Mouse (Mus musculus) spleen, embryonic (tissue): Measurements from ENCODE around the gene Zbtb1.

Experiments used
- CTCF ChIA-PET: fragments of 350-600 bp; sonication (Branson Sonifier 250); formaldehyde crosslinking; loops from one replicate; lab custom pipeline; 2022; lab: Charles Lee

The Zbtb1 gene

DNA sequence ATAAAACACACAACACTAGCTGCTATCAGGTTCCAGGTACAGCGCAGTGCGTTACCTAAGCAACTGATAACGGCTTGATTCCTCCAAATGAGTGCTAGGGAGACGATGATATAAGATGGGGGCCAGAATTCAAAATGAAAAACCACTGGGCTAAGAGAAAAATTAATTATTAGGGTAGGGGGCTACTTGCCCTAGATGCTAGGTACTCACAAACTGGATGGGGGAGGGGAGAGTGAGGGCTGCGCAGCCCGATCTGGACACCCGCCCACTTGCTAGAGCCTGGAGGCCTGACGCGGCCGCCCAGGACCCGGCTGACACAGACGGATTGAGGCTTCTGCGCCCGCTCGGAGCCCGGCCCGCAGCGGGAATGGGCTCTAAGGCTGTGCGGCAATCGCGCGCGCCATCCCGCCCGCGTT is 1.3 kb upstream of the Zbtb1 start:
- CTCF ChIA-PET, result no interaction called here

DNA sequence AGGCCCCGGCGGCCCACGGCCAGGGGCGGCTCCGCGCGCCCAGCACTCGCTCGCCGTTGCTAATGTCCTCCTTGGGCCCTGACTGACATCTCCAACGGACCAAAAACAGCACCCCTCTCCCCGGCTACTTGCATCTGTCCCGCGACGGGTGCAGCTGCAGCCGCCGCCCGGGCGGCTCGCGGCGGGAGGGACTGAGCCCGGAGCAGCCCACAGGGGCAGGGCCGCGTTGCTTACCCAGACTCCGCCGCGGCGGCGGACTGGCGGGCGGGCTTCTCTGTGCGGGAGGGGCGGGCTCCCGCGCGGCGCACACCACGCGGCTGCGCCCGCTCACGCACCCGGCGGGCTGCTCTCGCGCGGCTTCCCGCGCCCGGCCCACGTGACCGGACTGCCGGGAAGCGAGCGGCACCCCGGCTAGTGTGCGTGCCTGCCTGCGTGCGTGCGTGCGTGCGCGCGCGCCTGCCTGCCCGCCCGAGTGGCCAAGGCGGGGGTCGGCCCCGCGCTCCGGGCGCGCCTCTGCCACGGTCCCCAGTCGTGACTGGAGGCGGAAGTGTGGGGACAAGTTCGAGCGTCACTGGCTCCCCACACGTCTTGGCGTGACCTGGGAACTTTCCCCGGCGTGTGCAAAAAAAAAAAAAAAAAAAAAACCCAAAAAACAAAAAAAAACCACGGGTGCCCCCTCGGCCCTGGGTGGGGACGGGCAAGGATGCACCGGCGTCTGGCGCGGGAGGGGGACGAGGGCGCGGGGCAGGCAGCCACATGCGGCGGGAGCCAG is 674 bp upstream of the Zbtb1 start, which contains the start of gene Zbtb25:
Zbtb25 (minus strand) TSS at position 397 of the 772 bp plus-strand sequence.
- CTCF ChIA-PET, result no interaction called here

DNA sequence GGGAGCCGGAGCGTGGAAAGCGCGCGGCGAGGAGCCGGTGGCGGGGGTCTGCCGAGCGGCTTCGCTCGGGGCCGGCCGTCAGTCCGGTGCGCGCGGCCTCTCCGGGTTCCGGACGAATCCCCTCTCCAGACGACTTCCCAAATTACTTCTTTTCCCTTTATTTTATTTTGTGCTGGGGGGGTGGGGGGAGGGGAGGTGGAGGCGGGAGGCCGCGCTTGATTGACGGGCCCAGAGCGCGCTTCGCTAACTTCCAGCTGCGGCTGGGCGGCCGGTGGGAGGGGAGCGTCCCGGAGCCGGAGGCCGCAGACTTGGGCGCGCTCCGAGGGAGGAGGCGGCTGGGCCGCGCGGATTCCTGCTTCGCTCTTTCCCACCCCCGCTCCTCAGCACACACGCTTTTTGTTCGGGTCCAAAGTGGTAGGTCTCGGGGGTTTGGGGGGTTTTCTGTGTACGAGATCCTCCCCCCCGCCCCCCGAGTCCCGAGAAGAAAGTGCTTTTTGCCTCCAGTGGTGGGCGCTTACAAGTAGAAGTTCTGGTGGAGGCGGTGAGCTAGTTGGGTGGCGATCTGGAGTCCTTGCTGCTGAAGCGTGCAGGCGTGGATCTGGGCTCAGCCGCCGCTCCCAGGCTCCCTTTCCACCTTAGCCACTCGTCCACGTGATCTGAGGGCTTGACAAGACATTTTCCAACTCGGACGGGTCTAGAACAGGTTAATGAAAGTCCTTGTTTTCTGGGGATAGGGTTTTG is 935 bp downstream of the Zbtb1 start:
- CTCF ChIA-PET, result no interaction called here

DNA sequence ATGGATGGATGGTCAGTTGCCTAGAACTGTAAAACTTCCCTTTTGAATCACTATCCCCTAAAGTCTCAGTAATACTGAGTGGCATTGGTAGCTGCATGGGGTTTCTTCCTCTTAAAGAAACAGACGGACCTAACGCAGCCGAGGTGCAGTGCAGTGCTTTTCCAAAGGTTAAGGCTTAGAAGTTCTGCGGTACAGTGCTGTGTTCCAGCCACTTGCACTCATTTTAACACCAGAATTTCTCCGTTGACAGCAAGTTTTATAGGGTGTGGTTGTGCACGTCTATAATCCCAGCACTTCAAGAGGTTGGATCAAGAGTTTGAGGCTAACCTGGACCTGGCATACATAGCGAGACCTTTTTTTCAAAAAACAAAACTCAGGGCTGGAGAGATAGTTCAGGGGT is 2.0 kb downstream of the Zbtb1 start:
- CTCF ChIA-PET, result no interaction called here

DNA sequence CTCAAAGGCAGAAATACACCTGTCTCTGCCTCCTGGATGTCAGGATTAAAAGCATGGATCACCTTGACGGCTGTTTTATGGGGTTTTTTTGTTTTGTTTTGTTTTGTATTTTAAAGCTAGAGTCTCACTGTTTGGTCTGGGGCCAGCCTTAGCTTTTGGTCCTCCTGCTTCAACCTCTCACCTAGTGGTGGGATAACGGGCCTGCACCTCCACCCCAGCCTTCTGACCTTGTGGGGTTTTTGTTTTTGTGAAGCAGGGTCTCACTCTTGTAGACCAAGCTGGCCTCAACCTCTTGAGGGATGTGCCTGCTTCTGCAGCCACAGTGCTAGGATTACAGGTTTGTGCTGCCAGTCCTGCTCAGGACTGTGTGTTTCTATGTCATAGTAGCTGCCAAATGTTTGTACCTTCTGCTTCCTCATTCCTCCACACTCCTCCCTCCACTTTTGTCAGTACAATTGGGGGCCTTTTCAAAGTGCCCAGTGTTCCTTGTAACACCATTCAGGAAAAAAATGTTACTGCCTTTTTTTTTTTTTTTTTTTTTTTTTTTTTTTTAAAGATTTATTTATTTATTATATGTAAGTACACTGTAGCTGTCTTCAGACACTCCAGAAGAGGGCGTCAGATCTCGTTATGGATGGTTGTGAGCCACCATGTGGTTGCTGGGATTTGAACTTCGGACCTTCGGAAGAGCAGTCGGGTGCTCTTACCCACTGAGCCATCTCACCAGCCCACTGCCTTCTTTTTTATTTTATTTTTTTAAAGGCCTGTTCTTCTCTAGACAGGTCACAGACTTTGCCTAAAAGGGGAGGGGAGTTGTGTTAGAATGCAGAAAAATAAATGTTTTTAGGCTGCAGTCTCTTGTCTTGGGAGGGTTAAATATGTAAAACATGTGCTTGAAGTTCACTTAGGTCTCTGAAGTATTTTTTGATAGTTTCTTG is 3.1 kb downstream of the Zbtb1 start:
- CTCF ChIA-PET, result interaction anchor here (0.6 kb wide), 1 partner anchor 41 kb away, joined by 8 read pairs; no protein-coding TSS in a partner anchor

DNA sequence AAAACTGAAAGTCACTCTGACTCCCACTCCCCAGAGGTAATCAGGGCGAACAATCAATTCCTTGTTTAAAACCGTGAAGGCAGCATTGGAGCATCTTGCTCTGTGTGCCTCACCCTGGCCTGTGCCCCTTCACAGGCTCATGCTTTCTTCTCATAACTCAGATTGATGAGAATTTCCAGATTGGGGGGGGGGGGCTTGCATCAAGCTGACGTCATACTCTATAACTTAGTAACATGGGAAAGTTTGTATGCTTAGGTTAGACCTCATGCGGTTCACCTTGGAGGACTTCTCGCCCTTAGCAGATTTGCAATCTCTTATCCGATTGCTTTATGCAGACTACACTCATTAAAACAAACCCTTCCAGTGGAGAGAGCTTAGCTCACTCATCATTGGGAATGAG is 3.9 kb downstream of the Zbtb1 start:
- CTCF ChIA-PET, result interaction anchor here (0.6 kb wide), 1 partner anchor 26 kb away, joined by 7 read pairs; no protein-coding TSS in a partner anchor

DNA sequence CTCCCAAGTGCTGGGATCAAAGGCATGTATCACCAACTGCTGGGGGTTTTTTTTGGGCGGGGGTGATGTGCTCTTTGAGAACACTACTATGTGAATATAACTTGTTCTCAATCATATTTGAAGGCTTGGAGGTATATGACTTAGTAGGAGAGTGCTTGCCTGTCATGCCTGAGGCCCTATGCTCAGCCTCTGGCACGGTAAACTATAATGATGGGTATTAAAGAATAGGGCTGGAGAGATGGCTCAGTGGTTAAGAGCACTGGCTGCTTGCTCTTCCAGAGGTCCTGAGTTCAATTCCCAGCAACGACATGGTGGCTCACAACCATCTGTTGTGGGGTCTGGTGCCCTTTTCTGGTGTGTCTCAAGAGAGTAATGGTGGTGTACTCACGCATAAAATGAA is 4.8 kb downstream of the Zbtb1 start:
- CTCF ChIA-PET, result no interaction called here

DNA sequence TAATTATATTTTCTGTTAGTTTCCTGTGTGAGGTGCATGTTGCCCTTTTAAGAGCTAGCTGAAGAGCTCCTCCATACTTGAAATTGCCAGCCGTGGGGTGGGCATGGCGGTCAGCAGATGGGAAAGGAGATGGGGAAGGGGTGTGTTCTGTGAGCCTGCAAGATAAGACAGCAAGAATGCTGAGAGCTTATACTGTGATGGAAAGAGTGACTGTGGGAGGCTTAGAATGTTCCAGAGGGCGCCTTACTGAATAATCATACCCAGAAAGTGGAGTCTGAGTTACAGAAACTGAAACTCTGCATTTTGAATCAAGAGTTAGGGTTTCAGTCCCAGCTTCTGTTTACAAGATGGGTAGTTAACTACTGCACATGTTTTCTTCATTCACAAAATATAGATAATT is 5.4 kb downstream of the Zbtb1 start:
- CTCF ChIA-PET, result no interaction called here

DNA sequence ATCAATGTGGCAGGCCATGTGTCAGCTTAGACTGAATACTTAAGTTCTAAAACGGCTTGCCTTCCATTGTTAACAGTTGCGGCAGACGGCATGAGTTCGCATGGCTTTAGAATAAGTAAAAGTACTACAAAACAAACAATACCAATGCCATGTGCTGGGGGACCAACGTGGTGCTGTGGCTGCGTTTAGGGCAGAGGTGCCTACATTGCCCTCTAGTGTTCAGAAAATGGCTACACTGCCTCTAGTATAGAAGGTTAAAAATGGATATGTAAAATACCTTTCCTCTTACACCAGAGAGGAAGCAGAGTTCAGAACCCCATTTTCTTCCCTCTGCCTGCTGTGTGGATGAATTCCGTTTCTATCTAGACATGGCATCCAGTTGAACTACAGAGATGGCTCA is 6.6 kb downstream of the Zbtb1 start:
- CTCF ChIA-PET, result no interaction called here

DNA sequence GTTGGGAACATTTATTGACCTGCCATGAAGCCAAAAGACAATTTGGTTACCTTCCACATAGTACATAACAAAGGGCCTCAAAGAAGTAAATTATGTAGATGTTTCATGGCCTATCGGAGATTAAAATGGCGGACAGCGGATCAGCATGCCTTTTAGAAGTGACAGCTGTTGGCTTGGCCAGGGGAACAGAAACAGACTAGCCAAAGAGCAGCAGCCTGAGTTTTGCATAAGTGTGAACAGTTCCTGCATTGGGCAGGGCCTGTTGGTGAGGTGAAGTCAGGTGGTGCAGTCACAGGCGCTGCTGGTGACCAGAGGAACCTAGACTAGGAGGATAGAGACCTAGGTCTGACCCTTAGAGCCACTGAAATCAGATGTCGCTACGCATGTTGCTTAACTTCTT is 7.0 kb downstream of the Zbtb1 start:
- CTCF ChIA-PET, result no interaction called here

DNA sequence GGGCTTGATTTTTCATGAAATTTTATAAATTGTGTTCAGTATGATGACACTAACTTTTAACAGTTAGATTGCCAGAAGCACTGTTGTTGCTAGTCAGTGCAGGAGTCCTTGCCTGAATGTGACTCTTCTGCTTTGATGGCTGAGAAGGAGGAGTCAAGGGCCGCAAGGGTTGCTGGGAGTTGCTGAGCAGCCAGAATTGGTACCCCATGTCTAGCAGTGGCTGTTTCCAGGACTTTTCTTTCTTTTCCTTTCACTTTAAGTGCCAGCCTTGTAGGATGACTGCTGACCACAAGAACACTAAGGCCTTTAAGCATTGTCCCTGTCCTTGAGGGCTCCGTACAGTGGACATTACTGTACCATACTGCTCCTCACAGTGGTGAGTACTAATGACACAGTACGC is 7.7 kb downstream of the Zbtb1 start:
- CTCF ChIA-PET, result no interaction called here

DNA sequence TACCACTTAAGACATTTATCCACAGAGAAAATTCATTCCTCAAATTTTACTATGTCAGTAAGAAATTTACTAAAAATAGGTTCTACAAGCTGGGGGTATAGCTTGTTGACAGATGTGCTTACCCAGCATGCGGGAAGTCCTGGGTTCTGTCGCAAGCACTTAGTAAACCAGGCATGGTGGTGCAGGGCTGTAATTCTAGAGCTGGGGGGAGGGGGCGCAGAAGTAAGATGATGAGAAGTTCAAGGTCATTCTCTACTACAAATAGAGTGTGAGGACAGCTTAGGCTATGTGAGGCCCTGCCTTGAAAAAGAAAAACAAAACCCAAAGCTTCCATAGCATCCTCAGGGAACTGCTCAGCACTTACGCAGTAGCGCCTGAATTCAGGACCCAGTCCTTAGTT is 8.5 kb downstream of the Zbtb1 start:
- CTCF ChIA-PET, result no interaction called here

DNA sequence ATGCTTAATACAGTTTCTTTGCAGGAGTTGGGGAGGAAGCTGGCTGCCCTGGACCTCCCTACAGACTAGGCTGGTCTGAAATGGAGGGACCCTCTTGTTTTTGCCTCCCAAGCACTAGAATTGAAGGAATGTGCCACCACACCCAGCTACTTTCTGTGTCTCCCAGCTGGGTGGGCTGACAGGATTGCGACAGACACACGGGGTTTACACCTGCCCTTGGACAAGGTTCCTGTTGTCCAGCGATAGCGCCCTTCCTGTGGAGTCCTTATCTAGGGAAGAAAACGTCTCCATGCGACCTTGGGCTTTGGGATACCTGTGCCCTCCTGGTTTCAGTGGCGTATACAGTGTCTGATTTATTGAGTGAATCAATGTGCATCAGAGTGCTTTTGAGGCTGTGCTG is 10.1 kb downstream of the Zbtb1 start:
- CTCF ChIA-PET, result interaction anchor here (0.6 kb wide), 1 partner anchor 34 kb away, joined by 7 read pairs; no protein-coding TSS in a partner anchor

DNA sequence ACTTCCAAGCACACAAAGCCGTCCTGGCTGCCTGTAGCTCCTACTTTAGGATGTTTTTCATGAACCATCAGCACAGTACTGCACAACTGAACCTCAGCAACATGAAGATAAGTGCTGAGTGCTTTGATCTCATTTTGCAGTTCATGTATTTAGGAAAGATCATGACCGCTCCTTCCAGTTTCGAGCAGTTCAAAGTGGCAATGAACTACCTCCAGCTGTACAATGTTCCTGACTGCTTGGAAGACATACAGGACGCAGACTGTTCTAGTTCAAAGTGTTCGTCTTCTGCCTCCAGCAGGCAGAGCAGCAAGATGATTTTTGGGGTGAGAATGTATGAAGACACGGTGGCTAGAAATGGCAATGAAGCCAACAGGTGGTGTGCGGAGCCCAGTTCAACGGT is 15.3 kb downstream of the Zbtb1 start:
- CTCF ChIA-PET, result no interaction called here

DNA sequence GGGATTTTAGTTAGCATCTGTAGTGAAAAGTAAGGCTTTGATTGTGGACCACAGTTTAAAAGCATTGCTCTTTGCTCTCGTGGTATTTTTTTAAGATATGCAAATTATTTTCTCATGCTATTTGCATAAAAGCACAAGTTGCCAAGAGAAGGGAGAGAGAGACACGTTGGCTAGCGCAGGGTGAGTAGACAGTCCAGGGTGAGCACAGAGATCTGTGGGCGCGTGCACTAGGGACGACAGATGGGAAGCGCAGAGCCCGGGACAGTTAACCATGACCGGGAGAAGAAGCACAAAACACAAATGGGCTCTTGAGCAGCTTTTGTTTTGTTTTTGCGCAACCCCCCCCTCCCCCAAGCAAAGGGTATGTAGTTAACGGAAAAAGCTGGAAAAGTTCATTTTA is 18.7 kb downstream of the Zbtb1 start:
- CTCF ChIA-PET, result no interaction called here

DNA sequence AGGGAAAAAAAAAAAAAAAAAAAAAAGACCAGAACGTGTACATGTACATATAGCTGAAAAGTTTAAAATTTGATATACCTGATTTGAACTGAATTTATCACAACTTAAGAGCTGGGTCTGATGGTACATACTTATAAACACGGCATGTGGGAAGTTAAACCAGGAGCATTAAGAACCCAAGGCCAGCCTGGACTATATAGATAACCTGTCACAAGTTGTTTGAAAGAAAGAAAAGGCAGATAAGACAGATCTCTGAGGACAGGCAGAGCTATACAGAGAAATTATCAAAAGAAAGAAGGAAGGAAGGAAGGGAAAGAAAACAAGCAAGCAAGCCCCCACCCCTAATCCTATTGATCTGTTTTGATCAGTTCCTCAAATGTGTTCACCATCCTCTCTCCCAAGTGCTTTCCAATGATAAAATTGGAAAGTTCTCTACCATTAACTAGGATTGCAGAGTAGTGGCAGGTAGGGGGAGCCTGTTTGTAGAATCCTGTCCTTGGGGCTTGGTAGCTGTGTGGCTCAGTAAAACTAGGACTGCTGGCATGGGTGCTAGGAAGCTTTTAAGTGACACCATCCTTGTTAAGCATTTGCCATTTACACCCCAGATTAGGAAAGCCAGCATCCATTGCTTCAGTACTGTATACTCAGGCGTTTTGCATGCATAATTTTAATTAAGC is 21.7 kb downstream of the Zbtb1 start:
- CTCF ChIA-PET, result interaction anchor here (0.9 kb wide), 1 partner anchor 10 kb away, joined by 3 read pairs; no protein-coding TSS in a partner anchor

DNA sequence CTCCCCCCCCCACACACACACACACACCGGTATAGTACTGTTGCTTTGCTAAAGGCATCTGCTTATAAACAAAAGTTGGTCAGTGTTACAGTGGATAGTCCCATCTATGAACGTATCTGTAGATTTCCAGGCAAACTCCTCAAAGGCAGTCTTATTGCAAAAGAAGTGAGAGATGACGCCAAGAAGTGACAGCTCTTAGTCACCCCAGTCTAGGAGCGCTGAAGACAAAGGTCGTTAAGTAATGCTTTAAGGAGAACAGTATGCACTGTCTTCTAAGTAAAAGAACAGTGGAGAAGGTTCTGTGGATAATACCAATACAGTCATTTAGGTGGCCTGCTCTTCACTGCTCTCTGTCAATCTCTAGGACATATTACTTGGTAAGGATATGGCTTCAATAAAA is 22.9 kb downstream of the Zbtb1 start:
- CTCF ChIA-PET, result no interaction called here

DNA sequence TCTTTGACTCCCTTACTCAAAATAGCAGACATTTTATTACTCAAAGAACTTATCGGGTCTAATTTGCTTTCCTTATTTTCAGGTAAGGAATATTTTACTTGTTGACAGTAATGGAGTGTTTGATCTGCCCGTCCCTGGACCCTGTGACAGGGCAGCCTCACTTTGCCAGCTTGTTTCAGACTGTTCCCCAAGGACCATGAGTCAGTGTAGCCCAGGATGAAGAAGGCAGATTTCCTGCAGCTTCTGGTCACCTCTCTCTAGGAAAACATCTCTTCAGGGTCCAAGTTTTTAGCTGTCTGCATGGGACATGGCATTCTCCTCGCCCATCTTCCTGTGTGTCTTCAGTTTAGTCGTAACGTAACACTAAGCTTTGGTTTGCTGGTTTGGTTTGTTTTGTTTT is 27.2 kb downstream of the Zbtb1 start:
- CTCF ChIA-PET, result no interaction called here

DNA sequence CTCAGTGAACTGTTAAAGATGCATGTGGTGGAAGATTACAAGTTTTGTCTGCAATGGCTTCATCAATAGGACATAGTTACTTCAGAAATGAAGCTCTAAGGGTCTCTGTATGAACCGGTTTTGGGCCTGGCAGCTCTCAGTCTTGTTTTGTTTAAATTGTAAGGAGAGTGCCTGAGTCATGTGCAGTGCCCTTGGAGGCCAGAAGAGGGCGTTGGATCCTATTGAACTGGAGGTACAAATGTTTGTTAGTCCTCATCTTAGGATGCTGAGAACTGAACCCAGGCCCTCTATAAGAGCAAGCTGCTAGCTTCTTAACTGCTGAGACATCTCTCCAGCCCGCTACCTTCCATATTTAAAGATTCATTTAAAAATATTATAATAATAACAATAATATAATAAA is 31.6 kb downstream of the Zbtb1 start:
- CTCF ChIA-PET, result no interaction called here

DNA sequence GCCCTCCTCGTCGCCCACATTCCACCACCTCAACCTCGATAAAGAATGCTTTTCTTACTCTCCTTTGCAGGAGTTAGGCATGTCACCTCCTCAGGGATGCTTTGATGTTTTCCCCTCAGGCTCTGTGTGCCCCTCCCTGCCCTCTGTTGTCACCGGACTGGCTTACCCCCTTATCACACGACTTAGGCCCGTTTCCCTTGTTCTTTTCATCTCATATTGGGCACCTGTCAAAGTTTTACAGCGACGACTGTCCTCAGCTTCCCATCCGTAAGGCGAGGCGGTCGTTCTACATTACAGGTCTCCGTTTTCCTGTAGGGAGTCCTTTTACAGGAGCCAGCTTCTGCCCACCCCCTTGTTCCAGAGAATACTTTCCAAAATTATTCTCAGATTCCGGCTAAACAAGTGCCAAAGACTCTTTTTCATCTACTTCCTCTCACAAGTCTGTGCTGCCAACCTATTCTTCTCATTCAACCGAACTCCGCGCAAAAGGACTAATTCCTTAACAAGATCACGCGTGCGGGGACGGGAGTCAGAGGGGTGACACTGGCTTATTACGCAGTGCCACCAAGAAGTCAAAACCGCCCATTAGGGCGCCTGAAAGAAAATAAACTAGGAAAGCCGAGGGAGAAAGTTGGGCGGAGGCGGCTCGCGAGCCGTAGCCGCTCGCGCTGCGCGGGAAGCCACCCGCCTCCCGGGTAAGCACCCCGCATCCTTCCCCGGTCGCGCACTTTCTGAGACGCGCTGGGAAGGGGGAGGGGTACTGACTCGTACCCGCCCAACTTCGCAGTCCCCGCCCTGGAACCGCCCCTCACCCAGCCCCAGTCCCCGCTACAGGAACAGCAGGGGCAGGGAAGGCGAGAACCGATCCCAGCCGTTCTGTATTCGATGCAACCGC is 33.2 kb downstream of the Zbtb1 start:
- CTCF ChIA-PET, result no interaction called here
